Mouse (Mus musculus) cerebellum, adult 11 months (tissue): ENCODE measurements at regions not wholly inside any gene's neighbourhood (a gene's known extent, or its start where the extent isn't known, plus 50 kb on each side); places are given as distances from the start of the nearest gene placed in this dataset.

Source experiments
- DNase-seq: peaks from one replicate; pipeline ENCODE4 v3.0.0; 2022

DNA sequence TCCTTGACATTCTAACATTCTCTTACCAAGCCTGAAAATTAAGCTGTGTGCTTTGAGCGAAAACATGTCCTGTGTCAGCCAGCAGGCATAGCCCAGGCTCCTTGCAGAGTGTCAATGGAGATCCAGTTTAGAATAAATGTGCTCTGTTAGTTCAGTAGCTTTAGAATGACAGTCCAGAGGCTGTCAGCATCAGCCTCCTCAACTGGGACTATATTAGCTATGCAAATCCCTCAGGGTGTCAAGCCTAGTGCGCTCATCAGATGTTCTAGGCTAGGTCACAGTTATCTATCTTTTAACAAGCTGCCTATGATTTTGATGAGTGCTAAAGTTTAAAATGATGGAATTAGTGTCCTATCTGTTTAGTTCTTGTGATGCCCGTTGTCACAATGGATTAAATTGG lies 281.7 kb upstream of the Btbd3 start:
- no peak for DNase-seq

DNA sequence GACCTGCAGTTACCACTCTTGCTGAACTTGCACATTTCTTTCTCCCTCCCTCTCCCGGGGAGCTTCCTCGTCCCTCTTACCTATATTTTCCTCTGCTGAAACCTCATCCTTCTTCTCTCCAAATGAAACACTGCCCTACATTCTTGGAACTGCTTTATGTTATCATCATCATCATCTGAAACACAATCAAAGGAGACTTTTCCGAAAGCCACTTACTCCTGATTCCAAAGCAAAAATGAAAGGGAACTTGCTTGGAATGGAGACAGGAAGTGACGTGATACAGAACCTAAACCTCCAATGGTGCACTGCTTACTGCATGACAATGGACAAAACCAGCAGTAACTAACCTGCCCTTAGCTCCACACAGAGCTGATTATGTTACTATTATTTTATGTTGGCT lies 287.2 kb upstream of the Btbd3 start:
- DNase-seq: no peak

DNA sequence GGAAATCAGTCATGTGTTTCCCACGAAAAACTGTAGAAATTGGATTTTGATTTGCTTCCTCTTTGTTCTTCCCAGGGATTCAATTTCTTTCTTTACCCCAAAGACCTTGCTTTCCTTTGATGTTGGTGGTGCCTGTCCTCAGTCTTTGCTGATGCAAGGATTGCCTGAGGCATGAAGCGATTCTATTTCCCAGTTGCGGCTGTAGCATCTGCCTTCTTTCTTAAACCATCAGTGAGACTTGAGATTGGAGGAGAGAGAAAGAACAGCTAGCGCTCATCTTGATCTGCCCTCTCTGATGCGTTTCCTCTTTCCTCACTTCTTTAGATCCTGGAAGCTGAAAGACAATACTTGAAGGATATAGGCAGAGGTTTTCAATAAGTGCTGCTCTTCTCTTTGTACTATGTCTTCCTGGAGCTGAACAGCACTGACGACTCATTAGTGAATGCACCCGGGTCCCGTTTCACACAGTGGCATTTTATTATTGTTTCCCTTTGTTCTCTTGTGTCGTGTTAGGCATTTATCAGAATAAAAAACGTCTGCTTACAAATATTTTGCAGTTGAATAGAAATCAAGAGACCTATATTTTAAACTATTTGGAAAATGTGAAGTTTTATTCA lies 289.8 kb upstream of the Btbd3 start:
- DNase-seq: no peak

DNA sequence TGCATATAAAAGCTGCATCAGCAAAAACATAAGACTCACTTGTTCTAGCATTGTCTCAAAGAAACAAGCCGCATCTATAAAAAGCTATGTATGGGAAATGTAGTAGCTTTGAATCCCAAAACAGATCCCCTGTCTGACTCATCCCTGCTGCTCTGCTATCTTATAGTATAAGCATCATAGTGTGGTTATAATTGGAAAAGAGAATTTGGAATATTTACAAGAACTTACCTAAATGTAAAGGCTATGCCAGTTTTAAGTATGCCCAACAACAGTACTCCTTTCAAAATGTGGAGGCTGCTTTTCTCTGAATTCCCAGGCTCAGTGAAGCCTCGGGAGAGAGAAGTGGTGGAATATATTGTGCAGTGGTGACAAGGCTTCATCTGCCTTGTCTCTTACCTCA lies 301.5 kb upstream of the Btbd3 start:
- no peak for DNase-seq

DNA sequence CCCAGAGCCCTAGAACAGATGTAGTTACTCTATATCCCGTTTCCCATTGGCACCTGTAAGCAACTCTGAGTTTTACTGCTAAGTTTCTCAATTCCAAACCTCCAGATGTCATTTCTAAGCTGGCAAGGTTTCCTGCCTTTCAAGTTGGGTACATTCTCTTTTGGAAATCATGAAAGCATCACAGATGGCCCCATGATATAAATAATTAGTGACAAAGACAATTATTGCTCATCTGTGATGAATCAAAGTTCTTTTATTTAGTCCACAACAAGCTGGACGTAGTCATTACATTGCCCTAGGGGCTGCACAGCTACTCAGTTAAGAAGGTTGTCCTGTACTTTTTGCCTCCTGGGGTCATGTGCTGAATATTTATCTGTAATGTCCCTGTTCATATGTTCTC lies 303.2 kb upstream of the Btbd3 start:
- no peak for DNase-seq

DNA sequence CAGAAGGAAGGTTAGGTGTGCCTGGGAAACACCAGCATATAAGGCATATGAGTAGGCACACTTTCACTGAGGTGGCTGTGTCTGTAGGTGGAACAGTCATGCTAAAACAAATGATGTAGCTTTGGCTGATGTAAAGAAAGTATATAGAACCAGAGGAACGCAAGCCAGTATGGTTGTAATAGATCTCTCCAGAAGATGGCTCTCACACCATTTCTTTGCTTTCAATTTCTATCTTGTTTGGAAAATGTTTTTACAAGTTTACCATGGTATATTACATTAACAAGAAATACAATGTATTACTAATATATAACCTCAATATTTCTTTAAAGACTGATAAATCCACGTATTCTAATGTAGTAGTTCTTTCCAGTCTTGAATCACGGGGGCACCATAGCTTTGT lies 304.4 kb upstream of the Btbd3 start:
- DNase-seq: no peak

DNA sequence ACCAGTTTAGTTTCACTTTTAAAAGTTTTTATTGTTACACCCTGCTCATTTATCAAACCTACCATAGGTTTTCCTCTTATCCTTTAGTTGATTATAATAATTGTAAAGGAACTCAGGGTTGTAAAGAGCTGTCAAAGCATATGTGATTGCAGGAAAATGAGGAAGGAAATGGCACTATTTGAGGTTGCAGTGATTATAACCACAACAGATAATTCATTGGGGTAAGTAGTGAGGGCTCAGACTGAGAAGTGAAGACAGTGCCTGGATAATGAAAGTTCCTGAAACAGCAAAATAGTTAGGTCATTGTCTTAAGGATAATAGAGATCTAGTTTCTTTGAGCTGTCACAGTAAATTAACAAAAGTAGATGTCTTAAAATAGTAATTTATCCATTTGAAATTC lies 305.4 kb upstream of the Btbd3 start:
- no peak for DNase-seq

DNA sequence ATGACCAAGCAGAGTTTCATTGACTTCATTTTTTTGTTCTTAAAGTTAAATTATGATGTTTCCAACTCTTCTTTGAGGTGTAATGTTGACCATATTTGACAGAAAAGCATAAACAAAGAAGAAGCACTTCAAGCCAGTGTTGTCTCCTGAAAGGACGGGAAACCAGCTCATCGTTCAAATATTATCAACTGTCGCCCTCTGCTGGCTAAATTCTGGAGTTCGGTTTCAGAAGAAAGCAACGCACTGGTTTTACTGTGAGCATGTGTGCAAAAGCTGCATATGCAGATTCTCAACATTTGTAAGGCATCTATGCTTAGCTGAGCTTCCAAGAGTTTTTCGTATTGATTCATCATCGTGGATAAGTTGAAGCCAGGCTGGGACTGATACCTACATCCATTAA lies 313.6 kb upstream of the Btbd3 start:
- DNase-seq: peak; percentile 52

DNA sequence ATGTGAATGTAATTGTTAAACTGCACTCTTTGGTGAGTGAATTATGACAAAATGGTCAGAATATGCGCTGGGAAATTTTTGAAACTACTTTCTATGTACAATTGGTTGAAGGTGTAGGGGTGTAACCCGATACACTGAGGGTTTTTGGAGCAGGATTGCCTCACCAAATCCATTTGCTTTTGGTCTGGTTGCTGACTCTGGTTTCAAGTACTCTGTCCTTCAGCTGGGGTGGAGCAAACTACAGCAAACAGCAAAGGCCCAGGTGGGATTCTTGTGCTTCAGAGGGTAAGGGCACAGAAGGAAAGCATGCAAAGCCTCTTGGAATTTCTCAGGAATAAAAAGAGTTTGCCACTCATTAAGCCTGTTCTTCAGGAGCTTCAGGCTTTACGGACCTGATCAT lies 316.8 kb upstream of the Btbd3 start:
- no peak for DNase-seq

DNA sequence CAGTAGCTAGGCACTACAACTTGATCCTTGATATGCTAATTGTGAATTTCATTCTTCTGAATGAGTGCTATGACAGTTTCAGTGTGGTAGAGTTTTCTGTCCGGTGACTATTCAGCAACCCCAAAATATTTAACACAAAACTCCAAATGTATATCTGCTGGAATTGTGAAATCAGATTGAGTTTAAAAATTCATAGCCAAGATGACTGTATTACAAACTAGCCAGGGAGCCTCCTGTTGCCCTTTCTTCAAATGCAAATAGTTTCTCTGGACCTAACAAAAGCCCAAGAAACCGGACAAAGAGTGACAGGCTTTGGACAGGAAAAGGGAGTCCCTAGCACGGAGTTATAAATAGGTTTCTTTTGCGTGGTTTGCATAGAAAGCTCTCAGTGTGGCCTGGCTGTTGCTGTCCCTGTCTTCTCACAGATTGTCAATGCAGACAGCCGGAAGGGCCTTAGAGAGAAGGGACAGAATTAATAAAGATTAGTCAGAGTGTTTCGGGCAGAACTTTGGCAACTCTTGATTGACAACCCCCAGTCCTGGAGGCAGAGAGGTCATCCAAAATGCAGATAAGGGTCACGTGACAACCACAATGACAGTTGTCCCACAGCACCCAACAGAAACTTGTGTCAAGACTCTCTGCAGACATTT lies 317.4 kb upstream of the Btbd3 start:
- DNase-seq: no peak

DNA sequence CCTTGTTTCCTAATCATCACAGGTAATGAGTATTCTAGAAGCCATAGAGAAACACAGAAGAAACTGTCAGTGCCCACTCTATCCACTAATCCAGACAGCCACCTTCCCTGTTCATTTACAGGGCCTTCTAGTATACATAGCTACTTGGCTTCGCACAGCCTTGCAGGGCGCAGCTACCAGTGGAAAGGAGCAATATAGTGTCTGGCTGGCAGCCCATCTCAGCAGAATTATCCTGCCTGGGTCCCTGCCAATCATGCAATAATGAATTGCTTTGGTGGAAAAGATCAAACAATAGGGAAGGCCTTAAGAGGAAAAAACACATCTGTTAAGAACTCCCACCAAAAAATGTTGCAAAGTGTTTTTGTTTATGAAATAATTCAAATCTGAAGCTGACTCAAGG lies 319.8 kb upstream of the Btbd3 start:
- DNase-seq: no peak

DNA sequence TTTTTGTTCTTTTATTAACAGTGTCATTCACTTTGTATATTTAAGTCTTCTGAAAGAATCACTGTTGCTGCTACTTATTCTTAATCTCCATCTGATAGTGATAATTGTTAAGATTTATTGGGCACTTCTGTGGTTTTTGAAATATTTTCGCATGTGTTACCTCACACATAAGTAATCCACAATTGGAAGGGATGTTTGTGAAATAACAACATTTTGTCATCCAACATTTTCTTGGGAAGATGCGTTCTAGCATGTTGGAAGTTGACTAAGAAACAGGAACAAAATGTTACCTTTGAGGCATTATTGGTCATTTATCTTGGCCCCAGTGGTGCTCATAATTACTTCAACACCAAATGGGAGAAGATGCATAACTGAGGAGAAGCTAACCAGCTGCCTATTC lies 323.4 kb upstream of the Btbd3 start:
- no peak for DNase-seq

DNA sequence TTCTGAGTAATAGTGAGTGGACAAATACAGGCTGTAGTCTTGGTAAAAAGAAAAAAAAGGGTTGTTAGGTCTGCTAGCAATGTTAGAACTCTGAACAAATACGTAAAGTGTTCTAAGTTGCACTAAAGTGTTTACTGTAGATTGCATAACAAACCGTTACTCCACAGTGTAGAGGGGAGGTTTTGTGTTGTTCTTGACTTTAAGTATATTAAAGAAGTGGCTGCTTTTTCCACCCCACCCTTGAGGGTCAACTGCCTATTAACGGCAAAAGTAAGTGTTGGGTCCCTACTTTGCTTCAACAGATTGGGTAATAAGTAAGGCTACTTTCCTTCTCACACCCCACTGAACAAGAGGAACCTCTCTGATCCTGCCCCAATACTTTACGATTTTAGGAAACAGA lies 323.9 kb upstream of the Btbd3 start:
- DNase-seq: no peak

DNA sequence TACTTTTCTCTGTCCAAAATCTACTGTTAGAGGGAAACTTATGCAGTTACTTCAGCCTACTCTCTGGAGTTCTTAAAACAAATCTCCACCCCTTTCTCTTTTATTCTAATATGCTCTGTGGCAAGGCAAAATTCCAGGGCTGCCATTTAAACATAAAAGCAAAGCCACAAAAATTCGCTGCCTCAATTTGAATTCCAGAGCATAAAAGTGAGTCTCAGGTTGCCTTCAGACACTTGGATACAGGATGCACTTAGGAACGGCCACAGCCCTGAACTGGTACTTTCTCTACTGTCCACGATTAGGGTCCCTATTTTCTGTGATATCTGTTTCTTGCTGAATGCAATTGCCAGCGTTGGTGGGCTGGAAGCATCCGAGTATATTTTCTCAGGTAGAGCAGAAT lies 330.9 kb upstream of the Btbd3 start:
- no peak for DNase-seq

DNA sequence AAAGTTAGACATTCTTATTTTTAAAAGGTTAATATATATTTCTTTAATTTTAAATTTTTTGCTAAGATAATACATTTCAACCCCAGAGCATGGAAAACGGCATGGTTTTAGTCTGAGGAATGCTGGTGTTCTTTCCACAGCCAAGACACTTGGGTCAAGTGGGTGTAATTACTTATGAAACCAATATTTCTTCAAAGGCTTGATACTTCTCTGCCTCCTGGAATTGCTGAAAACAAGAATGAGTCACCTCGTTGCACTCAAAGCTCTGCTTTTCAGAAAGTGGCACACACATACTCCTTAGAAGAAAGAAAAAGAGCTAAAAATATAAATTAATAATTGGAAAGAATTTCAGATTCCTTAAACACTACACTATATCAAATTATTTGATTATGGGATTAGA lies 331.8 kb upstream of the Btbd3 start:
- DNase-seq: no peak

DNA sequence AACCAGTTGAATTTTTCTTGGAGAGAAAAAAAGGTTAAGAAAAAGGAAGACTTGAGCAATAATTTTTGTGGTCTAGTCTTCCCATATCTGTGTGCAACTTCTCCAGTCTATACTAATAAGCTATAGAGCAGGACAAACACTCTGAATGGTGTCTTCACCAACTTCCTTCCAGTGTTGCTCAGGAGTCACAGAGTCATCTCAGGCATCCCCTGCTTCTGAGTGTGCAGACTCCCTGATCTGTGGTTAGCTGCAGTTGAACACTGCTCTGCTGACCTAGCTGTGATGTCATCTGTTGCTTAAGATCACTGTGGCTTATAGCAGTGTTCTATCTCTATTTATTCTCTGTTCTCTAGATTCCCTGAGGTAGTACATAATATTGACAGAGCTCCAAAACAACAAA lies 357.9 kb upstream of the Btbd3 start:
- no peak for DNase-seq

DNA sequence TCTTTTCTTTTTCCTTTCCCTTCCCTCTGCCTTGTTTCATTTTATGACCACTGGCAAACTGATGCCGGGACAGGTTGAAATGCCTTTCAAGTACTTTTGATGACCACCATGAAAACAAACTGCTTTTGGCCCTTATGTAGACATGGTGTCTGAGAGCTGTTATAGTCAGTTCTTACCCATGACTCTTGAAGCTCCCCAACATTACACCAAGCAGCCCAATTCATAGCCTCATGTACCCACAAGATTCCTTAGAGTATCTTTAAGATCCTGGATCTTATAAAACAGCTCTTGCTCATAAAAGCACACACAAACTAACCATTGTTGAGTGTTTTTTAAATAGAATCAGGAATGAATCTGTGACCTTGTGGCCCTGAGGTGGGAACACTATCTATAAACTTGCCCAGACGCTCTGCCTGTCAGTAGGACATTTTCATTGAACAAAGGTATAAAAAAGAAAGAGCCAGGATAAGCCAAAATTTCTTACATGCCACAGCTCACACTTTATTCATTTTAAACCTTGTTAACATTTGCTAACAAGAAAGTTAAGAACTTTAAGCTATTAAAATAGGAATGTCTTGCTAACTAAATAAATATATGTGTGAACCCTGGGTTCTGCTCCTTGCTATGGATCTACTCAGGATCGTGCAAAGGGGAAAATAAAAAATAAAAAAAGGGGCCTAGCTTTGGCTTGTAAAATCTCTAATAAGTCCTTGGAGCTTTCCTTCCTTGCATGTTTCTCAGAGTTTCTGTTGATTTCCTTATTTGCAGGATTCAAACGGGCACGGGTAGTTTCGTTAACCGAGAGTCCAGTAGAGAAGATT lies 375.9 kb upstream of the Btbd3 start:
- DNase-seq: no peak

DNA sequence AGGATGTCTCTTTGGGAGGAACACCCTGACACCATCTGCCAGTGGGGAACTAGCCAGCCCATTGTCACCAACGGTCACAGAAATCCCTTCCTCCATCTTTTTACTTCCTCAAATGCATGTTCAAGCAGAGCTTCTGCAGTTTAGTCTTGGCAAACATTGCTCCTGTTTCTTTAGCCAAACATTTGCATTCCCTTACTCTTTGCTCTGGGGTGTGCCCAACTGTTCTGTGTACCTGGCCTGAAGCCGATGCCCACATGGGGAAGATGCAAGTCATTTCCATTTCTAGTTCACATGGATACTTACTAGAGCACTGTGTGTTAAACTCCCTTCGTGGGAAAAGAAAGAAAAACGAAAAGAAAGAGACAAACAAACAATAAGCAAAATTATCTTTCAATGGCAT lies 386.7 kb upstream of the Btbd3 start:
- DNase-seq: no peak

DNA sequence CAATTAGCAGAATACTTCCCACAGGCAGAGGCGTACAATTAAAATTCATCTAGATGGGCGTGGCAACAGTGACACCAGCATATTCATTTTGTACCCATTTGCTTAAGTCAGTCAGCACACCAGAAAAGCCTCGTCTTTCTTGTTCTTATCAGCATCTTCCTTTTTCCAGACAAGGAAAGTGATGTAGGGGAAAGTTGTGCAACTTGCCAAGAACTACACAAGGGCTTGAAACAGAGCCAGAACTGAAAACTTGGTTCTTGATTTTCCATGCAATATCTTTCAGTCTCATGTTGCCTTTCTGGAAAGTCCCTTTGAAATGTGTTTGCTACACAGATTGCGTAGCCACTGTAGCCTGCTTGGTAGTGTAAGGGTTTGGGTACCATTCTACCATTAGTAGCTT lies 401.9 kb upstream of the Btbd3 start:
- DNase-seq: no peak

DNA sequence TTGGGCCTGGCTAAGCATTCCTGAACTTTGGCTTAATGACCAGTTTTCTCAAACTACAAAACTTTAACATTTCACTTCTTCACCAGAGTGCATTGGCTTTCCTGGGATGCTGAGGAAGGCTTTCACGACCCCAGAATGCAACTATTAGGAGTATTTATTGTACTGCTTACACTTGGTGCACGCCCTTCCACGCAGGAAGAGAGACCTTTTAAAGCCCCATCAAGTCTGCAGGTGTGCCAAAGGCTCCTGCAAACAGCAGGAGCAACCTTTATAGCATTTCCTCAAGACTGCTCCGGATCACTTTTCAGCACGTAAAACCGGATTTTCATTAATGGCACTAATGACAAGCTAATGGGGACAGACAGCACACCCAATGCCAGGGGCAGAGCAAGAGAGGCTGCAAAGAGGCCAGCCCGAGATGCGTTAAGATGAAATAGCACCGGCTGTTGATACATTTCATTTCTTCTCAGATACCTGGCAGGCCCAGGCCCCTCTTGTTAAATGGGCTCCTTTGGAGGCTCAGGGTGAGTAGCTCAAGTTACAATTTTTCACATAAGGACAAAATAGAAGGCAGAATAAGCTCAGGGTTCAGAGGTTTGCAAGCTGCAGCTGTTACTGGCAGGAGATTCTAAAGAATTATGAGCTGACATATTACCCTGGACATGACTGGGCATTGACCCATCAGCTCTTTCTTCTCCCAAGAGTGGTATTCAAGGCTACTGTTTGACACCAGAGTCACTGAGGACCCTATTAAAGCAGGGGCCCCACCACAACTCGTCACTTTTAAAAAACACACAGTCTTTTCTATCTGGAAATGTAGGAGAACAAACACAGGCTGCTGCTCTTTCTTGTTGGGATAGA lies 402.7 kb upstream of the Btbd3 start:
- DNase-seq: no peak

DNA sequence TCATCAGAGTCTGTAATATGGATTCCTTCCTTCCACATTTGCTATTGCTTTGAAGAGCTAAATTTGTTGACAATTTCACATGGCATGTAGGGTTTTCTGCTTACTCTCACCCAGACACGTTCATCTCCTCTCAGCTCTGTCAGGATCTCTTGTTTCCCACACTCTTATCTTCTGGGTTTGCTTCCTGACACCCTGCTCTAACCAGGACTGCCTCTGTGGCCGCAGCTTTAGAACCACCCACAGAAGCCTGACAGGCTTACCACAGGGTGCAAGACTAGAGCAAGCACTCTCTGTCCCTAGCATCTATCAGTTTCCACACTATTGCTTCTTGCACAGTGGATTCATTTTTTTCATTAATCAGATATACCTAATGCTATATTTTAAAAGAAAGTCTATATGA lies 408.5 kb upstream of the Btbd3 start:
- no peak for DNase-seq

DNA sequence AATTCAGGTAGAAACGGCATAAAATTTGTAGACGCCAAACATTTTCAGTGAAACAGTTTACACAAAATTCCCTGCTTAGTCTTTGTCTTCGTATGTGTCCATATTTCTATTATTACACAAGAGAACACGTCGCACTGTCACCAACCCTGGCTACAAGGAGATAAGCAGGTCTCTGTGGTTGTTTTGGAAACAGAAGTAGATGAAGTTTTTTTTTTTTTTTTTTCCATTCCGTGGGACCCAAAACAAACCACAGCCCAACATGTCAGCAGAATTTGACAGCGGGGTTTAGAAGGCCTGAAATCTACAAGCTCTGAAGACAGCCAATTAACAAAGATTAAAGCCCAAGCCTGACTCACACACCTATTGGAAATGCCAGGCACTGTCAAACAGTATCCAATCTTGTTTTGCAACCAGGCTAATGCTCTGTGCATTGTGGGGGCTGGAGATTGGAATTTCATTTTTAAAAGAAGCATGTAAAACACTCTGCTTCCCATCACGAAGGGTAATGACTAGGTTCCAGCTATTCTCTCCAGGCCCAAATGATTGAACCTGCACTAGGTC lies 428.5 kb upstream of the Btbd3 start:
- DNase-seq: no peak

DNA sequence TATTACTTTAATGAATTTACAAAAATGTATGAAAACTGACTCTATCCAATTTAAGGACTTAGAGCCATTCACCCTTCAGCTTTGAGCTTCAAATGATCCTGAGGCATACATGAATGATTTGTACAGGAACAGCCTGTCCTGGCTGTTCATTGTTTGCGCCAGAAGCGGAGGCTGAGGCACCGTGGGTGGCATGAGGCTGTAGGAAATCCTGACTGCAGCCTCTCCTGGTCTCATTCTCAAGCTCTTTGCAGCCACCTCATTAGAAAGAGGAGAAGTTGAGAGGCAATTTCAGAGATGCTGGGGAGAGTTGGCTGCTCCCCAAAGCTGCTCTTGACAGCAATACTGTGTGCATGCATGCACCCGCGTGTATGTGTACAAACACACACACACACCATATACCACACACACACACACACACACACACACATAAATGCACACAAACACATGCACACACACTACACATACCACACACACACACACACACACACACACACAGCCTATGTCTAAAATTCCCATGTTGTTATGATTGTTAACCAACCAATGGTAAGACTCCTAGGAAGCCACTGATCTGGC lies 434.9 kb upstream of the Btbd3 start:
- no peak for DNase-seq
